13 mouse cellular contexts compared by ENCODE assay signal in the genomic region with DNA sequence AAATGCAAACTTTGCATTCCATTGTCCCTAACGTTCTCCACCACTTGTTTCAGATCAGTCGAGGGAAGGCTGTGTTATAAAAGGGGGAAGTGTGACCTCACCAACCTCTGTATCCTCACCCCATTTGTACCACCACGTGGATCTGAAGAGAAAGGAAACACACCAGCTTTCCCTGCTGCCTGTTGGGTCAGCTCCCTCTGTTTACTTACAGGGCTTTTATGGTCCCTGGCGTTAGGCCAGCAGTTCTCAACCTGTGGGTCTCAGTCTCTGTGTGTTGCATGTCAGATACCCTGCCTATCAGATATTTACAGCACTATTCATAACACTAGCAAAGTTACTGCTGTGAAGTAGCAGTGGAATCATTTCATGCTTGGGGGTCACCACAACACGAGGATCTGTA. TPM values are rescaled to one million over a fixed set of nuclear protein-coding genes. Genes with fewer than 3 reads are reported as not detected.
DNase-seq lines count a peak whose midpoint lies in the region; ATAC-seq lines count a peak whose summit lies in the region.
"Had no signal": no experiment of that assay in that cellular context is flagged by ENCODE, and none has a peak within 500 bp of the region (broad histone marks: within the 10 kb centered on the region; RNA-seq: fewer than 3 reads in every experiment).

No protein-coding gene starts in this region.

- no peaks in the 10 kb centered on the region for H3K27me3 ChIP-seq in heart, embryonic 13.5 days (replicated peaks)
- H3K27me3 ChIP-seq: forebrain, embryonic 12.5 days had no signal

- intact Hi-C loops in heart, postnatal 10 days (cut with DNase I) = no loop called here

- H3K4me2 ChIP-seq in heart, embryonic 13.5 days = no peak overlapping the region
- H3K4me2 ChIP-seq: forebrain, embryonic 12.5 days had no signal

- 22% methylated on average over 5 of the region's 5 CpGs for WGBS in heart, embryonic 13.5 days

- no peak for ATAC-seq in heart, embryonic 13.5 days (ENCODE audit: extremely low read depth, insufficient number of reproducible peaks, low FRiP score, low TSS enrichment)

- peak overlapping the region; percentile 37; the same call in 1 of the 2 replicates for H3K9ac ChIP-seq in heart, embryonic 13.5 days
- H3K9ac ChIP-seq: forebrain, embryonic 12.5 days had no signal

- no peak overlapping the region for H3K4me3 ChIP-seq in heart, embryonic 13.5 days
- H3K4me3 ChIP-seq: forebrain, embryonic 12.5 days had no signal

- H3K9me3 ChIP-seq in heart, embryonic 13.5 days = peaks cover 7% of the 10 kb centered on the region

- DNase-seq in heart, postnatal 10 days = no peak
- peak; percentile 4 for DNase-seq in retina, postnatal 1 day
- DNase-seq in retina, embryonic 14.5 days (ENCODE audit: low spot score) = no peak
- DNase-seq in lung, postnatal 14 days = peak; percentile 7
- peak; percentile 12 for DNase-seq in yolk sac, embryonic 10.5 days (ENCODE audit: low spot score)
- DNase-seq in frontal cortex, adult 2 months (ENCODE audit: extremely low spot score in 1 of 2, low spot score in 1 of 2) = no peak
- no peak for DNase-seq in cerebellum, postnatal 4 days (ENCODE audit: low spot score in 2 of 2)
- DNase-seq: adrenal gland, postnatal 14 days; gastrocnemius, postnatal 14 days; heart, postnatal 14 days; thymus, postnatal 25 days had no signal

- peaks cover 16% of the 10 kb centered on the region for H3K4me1 ChIP-seq in heart, embryonic 13.5 days
- H3K4me1 ChIP-seq: forebrain, embryonic 12.5 days had no signal

- no peak overlapping the region for H3K27ac ChIP-seq in heart, embryonic 13.5 days (replicated peaks)
- H3K27ac ChIP-seq: forebrain, embryonic 12.5 days had no signal

- no peaks in the 10 kb centered on the region for H3K36me3 ChIP-seq in heart, embryonic 13.5 days
- H3K36me3 ChIP-seq: forebrain, embryonic 12.5 days had no signal

RNA-seq across cellular contexts. Expression of gene Kif2a, which starts 22.3 kb away (rescaled TPM):
- 10.1 and 13.2 TPM in 2 replicates for polyA plus RNA-seq in heart, embryonic 13.5 days (2015; fragmentation: Nextera tagmentation; extraction: Ambion mirVana)
- 10 to 100 TPM; 38.7 to 44.9 TPM for total RNA-seq in heart, postnatal 10 days (2021)
- polyA plus RNA-seq in frontal cortex, adult 2 months (2012; rRNA removed) = 62.8 and 63.2 TPM in 2 replicates

Comparison
In these comparisons a context has a peak if more than half of its experiments do, and no peak if none do; other contexts are left out.
1. DNase-seq: peak in retina, postnatal 1 day (single experiment), lung, postnatal 14 days (single experiment) and yolk sac, embryonic 10.5 days (single experiment); none in heart, postnatal 10 days (0 of 2), retina, embryonic 14.5 days (single experiment), frontal cortex, adult 2 months (0 of 2) and cerebellum, postnatal 4 days (0 of 2).